Mouse (Mus musculus) neural tube, embryonic 13.5 days (tissue): ENCODE measurements around the gene Acoxl. TPM values are rescaled to one million over a fixed set of nuclear protein-coding genes. Genes with fewer than 3 reads are reported as not detected.
A peak's percentile ranks its signal among the peaks of the same experiment; 100 is the strongest.

Source experiments
- ATAC-seq: fragments of 200-750 bp; cut with Nextera tagmentation; 2 replicates; pipeline ENCODE4 v1.8.0; 2017; ENCODE audit warnings: low read depth, mild to moderate bottlenecking, moderate TSS enrichment, moderate library complexity
- H3K27ac ChIP-seq: fragments of 300-500 bp; sonication (generic); replicated peaks from 2 replicates; pipeline ENCODE4 v1.5.1; 2015; ENCODE audit warnings: moderate library complexity, mild to moderate bottlenecking, inconsistent platforms
- H3K27me3 ChIP-seq: fragments of 300-500 bp; sonication (generic); 2 replicates; pipeline ENCODE4 v1.6.1; 2015; ENCODE audit warnings: mild to moderate bottlenecking, inconsistent platforms
- H3K36me3 ChIP-seq: fragments of 300-500 bp; sonication (generic); 2 replicates; pipeline ENCODE4 v1.6.1; 2015; ENCODE audit warnings: mild to moderate bottlenecking, inconsistent platforms
- H3K4me1 ChIP-seq: fragments of 300-500 bp; sonication (generic); replicated peaks from 2 replicates; pipeline ENCODE4 v1.6.1; 2015; ENCODE audit warnings: inconsistent platforms
- H3K4me2 ChIP-seq: fragments of 300-500 bp; sonication (generic); 2 replicates; pipeline ENCODE4 v1.6.1; 2015; ENCODE audit warnings: inconsistent platforms, mild to moderate bottlenecking, moderate library complexity
- H3K4me3 ChIP-seq: fragments of 300-500 bp; sonication (generic); 2 replicates; pipeline ENCODE4 v1.5.1; 2015; ENCODE audit warnings: mild to moderate bottlenecking, inconsistent platforms
- H3K9ac ChIP-seq: fragments of 300-500 bp; sonication (generic); 2 replicates; pipeline ENCODE4 v1.6.1; 2015; ENCODE audit warnings: moderate library complexity, mild to moderate bottlenecking, inconsistent platforms
- H3K9me3 ChIP-seq: fragments of 300-500 bp; sonication (generic); 2 replicates; pipeline ENCODE4 v1.6.1; 2016; ENCODE audit warnings: inconsistent platforms
- whole genome bisulfite sequencing: fragments of 180-500 bp; shearing (Covaris S2); methylation state at CpG from one replicate; pipeline ENCODE4 v1.1.7; 2015; 5-methylcytosine and 5-hydroxymethylcytosine counted together
- microRNA-seq: library from miRNA; unstranded; fragments of <30 nt; microRNA quantifications from one replicate; pipeline ENCODE4, GENCODE M21; 2016
- polyA plus RNA-seq: library from polyadenylated mRNA; unstranded; fragments of >200 nt; fragmentation: Nextera tagmentation; extraction: Ambion mirVana; gene quantifications from 2 replicates; pipeline ENCODE4 v1.2.1, GENCODE M21; 2015

Acoxl gene
- polyA plus RNA-seq, 1 experiment from 2014 or later = 0.20 TPM

DNA sequence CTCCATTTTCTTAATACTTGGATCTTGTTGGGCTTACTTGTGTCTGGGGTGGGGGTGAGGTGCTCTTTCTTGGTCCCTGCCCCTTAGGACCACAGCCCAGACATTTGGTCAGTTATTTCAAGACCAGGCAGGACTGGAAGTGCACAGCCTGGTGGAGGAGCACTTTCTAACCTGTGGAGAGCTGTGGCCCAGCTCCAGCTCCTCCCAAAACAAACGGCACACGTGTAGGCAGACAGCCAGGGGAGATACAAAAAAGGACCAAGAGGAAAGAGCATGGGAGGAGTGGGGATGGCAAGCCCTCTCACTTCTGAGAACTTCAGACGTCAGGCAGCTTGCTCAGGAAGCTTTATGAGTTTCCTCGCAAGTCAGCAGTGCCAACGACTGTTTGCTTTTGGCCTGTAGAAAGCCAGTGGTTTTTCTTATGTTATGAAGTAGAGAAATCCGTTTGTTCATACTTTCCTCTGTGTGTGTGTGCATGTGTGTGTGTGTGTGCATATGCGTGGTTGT, 321.0 kb downstream of the Acoxl start:
- ATAC-seq = no peak
- H3K27ac ChIP-seq = 0 out of 2 replicates have a peak overlapping the region, but pooled peaks have one; percentile 7

DNA sequence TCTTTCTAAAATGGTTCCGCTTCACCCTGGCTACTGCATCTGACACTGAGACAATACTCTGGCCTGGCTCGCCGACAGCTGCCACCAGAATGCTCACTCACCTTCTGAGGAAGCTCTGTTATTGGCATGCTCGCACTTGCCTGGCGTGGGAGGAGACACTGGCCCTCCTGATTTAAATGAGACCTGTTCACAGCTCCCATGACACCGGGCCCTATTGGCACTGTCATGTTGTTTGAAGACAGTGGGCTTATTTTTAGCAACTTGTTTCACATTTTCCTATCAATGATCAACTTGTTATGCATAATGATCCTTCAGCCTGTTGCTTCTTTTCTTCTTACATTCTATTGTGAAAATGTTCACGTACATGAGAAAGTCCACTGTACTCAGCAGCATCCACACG, 324.5 kb downstream of the Acoxl start:
- no peak overlapping the region for H3K27ac ChIP-seq
- H3K9ac ChIP-seq = no peak overlapping the region
- no peak overlapping the region for H3K4me2 ChIP-seq
- no peaks in the 10 kb centered on the region for H3K9me3 ChIP-seq
- ATAC-seq = no peak
- H3K27me3 ChIP-seq = no peaks in the 10 kb centered on the region
- no peaks in the 10 kb centered on the region for H3K36me3 ChIP-seq
- no peak overlapping the region for H3K4me3 ChIP-seq
- WGBS = 73% methylated on average over 8 of the region's 8 CpGs
- H3K4me1 ChIP-seq = peaks cover 12% of the 10 kb centered on the region

More for the DNA sequence above, 321.0 kb downstream of the Acoxl start:
- H3K36me3 ChIP-seq = 0 out of 2 replicates have a peak, but pooled peaks cover 2% of the 10 kb centered on the region
- no peak overlapping the region for H3K4me3 ChIP-seq
- 72% methylated on average over 7 of the region's 7 CpGs for WGBS
- no peak overlapping the region for H3K4me2 ChIP-seq
- no peaks in the 10 kb centered on the region for H3K9me3 ChIP-seq
- H3K4me1 ChIP-seq = peaks cover 46% of the 10 kb centered on the region
- no peaks in the 10 kb centered on the region for H3K27me3 ChIP-seq
- H3K9ac ChIP-seq = no peak overlapping the region

DNA sequence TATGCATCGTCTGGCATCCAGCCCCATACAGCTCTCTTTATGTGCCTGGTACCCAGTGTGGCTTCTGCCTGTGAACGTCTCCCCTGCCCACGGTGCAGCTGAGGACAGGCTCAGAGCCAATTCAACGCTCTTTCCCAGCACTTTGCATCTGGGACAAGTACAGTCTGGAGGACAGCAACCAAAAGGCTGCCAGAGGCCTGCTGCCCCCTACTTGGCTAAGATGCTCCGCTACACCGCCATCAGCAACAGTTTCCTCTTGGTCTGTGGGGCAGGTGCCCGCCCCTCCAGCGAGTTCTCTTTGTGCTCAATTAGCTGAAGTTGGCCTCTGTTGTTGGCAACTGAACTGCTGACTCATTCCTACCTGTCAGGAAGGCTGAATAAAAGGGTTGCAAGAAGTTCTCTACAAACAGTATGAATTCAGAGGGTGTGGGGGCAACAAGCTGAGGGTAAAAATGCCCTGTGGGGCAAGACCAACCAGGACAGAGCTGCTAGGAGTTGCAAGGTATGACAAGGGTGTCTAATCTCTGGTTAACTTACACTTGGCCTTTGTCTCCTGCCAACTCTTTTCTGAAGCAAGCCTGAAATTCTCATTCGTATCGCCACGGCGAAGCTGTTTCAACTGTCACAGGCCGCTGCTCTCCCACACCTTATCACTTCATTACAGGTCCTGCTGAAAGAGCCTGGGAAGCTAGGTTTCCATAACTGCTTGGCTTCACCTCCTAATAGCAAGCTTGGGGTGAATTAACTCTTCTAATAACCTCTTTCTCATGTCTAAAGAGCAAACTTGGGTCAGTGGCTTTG, 328.1 kb downstream of the Acoxl start:
- Histone ChIP-seq H3K27ac (no peak overlapping the region), H3K9me3 (no peaks in the 10 kb centered on the region), H3K4me3 (no peak overlapping the region), H3K4me2 (no peak overlapping the region), H3K27me3 (no peaks in the 10 kb centered on the region), H3K36me3 (no peaks in the 10 kb centered on the region), H3K4me1 (no peaks in the 10 kb centered on the region; the same call in 1 of the 2 replicates), H3K9ac (no peak overlapping the region)
- 62% methylated on average over 13 of the region's 13 CpGs for WGBS
- peak; percentile 61; the same call in 1 of the 2 replicates for ATAC-seq

DNA sequence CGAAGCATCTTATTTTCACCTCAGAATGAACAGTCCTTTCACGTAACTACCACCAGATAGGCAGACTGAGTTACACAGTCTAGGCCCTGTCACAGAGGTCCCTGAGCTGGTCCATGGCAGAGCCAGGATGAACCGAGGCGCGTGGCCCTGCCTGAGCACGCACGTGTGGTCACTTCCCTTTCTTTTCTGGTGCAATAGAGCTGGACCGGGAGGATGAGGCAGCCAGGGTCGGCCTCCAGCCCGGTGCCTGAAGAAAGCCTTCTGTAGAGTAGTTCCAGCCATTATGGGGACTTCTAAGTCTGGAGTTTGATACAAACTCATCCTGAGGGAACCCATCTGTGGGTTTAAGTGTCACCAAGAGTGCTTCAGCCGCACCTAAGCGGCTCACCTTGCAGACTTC, 329.3 kb downstream of the Acoxl start:
- no peak for ATAC-seq
- 94% methylated on average over 12 of the region's 12 CpGs for WGBS
- Histone ChIP-seq H3K36me3 (no peaks in the 10 kb centered on the region), H3K9me3 (no peaks in the 10 kb centered on the region), H3K9ac (no peak overlapping the region), H3K27me3 (no peaks in the 10 kb centered on the region), H3K4me2 (no peak overlapping the region), H3K27ac (no peak overlapping the region), H3K4me3 (no peak overlapping the region), H3K4me1 (no peaks in the 10 kb centered on the region; the same call in 1 of the 2 replicates)

DNA sequence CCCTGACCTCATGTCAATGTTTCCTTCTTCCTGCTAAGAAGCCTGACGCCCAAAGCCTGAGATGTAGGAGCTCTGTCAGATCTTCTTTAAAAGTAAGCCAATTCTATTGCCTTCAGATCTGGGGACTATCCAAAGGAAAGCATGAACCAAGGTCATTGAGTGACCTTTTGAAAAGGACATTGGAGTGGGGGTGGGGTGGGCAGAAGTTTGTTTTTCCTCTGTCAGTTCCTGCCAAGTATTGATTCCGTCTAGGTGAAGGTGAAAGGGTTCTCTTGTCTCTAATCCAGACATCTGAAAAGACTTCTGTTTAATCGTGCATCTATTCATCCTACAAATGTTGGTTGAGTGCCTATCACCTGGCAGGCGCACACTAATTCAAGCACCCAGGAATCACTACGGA, 330.8 kb downstream of the Acoxl start:
- Histone ChIP-seq H3K4me2 (no peak overlapping the region), H3K36me3 (no peaks in the 10 kb centered on the region), H3K4me3 (no peak overlapping the region), H3K27ac (no peak overlapping the region), H3K9me3 (no peaks in the 10 kb centered on the region), H3K9ac (no peak overlapping the region), H3K4me1 (no peaks in the 10 kb centered on the region; the same call in 1 of the 2 replicates), H3K27me3 (no peaks in the 10 kb centered on the region)
- no peak for ATAC-seq
- 92% methylated on average over 5 of the region's 5 CpGs for WGBS

- Histone ChIP-seq H3K4me3 (no peak overlapping the region), H3K27ac (no peak overlapping the region), H3K4me1 (no peaks in the 10 kb centered on the region; the same call in 1 of the 2 replicates), H3K9ac (no peak overlapping the region), H3K27me3 (no peaks in the 10 kb centered on the region), H3K36me3 (no peaks in the 10 kb centered on the region), H3K9me3 (no peaks in the 10 kb centered on the region), H3K4me2 (no peak overlapping the region)
- WGBS = 84% methylated on average over 11 of the region's 11 CpGs
- ATAC-seq = no peak
These were observed 331.3 kb downstream of the Acoxl start for GRCm38 (mm10) chr2:128169972-128170371.

- Histone ChIP-seq H3K27ac (no peak overlapping the region), H3K4me3 (no peak overlapping the region), H3K27me3 (no peaks in the 10 kb centered on the region), H3K9ac (no peak overlapping the region), H3K9me3 (no peaks in the 10 kb centered on the region), H3K36me3 (no peaks in the 10 kb centered on the region), H3K4me1 (no peaks in the 10 kb centered on the region; the same call in 1 of the 2 replicates), H3K4me2 (no peak overlapping the region)
- no peak for ATAC-seq
- 96% methylated on average over 3 of the region's 3 CpGs for WGBS
These were observed 331.9 kb downstream of the Acoxl start for GRCm38 (mm10) chr2:128170614-128171013.

GRCm38 (mm10) chr2:128172266-128172665, 333.6 kb downstream of the Acoxl start:
- no peaks in the 10 kb centered on the region for H3K36me3 ChIP-seq
- H3K27ac ChIP-seq = no peak overlapping the region
- no peaks in the 10 kb centered on the region for H3K9me3 ChIP-seq
- H3K4me3 ChIP-seq = no peak overlapping the region
- 95% methylated on average over 5 of the region's 5 CpGs for WGBS
- H3K4me2 ChIP-seq = no peak overlapping the region
- no peak for ATAC-seq
- peaks cover 10% of the 10 kb centered on the region for H3K4me1 ChIP-seq
- no peak overlapping the region for H3K9ac ChIP-seq
- H3K27me3 ChIP-seq = no peaks in the 10 kb centered on the region

Small RNAs within 50 kb of the gene (microRNA-seq; reads per million reads assigned to microRNA genes)
- gene Gm22411 = not detected

Other genes with a start within 250 kb of the Acoxl start
- 3.9 and 4.3 TPM in 2 replicates for gene Mal, start 182.2 kb upstream of the Acoxl start, polyA plus RNA-seq
- gene Mall, start 108.9 kb upstream of the Acoxl start, polyA plus RNA-seq = 1.3 and 1.5 TPM in 2 replicates
- 14.5 and 15.0 TPM in 2 replicates for gene Nphp1, start 50.0 kb upstream of the Acoxl start, polyA plus RNA-seq
- gene Mtln, start 46.4 kb upstream of the Acoxl start, polyA plus RNA-seq = 31.9 and 38.3 TPM in 2 replicates
- 9.3 and 13.0 TPM in 2 replicates for gene Bub1, start 7.0 kb upstream of the Acoxl start, polyA plus RNA-seq